Mouse (Mus musculus) hematopoietic multipotent progenitor cell, adult 10-12 weeks (in vitro differentiated cells): ENCODE measurements around the gene Cdt1. TPM values are rescaled to one million over a fixed set of nuclear protein-coding genes. Genes with fewer than 3 reads are reported as not detected.

Experiments
- polyA plus RNA-seq: library from polyadenylated mRNA; stranded (reverse); fragments of >175 nt; gene quantifications from 2 replicates; pipeline ENCODE4 v1.2.3, GENCODE M21; 2012; ENCODE audit warnings: low replicate concordance

The Cdt1 gene
- polyA plus RNA-seq = 160 and 221 TPM in 2 replicates

DNA sequence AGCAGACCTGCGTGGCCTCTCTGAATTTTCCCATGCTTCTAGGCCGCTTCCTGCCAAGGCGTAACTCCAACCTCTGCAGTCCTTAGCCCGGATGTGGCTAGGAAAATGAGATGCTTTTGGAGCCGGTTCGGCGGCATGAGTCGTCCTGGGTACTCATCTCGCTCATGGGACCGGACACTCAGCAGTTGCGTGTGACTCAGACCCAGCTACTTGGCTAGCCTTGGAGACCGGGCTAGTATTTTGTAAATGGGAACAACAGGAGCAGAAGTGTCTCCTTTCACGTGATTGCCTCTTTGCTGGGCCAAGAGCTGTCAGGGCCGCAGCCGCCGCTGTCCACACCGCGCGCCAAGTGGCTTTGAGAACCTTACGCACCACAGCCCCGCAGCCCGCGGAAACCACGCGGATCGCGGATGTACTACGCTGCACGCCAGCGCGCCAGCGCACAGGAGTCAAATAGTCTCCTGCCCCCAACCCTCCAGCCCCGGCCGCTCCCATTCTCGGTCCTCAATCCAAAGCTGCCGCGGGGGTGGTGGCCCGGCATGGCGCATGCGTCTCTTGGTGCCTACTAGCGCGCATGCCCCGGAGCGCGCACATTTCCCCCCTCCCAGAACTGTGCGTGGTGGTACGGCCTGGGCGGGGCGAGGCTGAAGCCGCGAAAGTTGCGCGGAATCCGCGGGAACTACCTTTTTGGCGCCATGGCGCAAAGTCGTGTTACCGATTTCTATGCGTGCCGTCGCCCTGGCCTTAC is at the start of gene Cdt1:
Gene Cdt1 (plus strand): TSS at position 655 of the 748 bp plus-strand sequence.

DNA sequence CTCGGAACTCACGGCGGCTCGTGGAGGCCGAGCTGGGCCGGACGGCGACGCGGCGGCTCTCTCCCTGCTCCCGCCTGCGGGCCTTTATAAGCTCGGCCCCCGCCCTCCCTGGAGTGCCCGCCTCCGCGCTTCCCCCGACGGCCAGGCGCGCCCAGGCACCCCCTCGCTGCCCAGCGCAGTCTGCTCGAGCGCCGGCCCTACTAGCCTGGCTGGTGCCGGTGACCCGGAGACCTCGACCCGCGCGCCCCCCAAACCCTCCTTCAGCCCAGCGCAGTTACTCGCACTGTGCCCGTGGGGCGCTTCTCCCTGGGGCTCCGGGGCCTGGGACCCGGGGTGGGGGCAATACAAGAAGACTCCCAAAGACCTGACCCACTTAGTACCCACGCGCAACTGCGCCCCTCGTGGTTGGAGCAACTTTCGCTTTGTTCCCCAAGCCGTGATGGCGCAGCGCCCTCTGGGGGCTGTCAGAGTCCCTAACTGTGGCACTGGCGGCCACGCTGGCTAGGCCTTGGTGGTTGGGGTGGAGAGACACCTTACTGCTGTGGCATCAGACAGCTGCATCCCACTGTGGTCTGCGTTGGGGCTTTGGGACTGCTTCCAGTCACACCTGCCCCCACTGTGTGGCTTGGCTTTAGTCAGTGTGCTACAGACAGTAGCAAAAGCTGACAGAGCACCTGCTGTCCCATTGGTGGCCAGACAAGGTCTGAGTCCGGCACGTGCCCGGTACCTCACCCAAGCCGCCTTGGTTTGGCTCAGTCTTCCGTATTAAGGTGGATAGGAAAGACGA is 16.4 kb upstream of the Cdt1 start, which contains the start of gene Piezo1:
Gene Piezo1 (minus strand): TSS at position 65 of the 787 bp plus-strand sequence.

DNA sequence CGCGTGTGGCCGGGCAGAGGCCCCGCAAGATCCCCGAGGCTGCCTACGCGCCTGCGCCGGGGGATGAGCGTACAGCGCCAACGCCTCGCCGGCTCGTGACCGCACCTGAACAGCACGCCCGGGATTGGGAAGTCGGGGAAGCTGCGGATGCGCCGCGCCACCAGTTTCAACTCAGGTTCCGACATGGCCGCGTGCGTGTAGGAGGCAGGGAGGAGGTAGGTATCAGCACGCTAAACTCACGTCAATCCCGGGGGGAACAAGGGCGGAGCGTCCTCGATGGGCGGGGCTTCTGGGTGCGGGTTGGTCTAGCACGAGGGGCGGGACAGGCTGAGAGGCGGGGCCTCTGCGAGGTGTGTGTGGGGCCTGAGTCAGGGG is 8.8 kb downstream of the Cdt1 start, which contains the start of gene Aprt:
Gene Aprt (minus strand): TSS at position 262 of the 375 bp plus-strand sequence.

DNA sequence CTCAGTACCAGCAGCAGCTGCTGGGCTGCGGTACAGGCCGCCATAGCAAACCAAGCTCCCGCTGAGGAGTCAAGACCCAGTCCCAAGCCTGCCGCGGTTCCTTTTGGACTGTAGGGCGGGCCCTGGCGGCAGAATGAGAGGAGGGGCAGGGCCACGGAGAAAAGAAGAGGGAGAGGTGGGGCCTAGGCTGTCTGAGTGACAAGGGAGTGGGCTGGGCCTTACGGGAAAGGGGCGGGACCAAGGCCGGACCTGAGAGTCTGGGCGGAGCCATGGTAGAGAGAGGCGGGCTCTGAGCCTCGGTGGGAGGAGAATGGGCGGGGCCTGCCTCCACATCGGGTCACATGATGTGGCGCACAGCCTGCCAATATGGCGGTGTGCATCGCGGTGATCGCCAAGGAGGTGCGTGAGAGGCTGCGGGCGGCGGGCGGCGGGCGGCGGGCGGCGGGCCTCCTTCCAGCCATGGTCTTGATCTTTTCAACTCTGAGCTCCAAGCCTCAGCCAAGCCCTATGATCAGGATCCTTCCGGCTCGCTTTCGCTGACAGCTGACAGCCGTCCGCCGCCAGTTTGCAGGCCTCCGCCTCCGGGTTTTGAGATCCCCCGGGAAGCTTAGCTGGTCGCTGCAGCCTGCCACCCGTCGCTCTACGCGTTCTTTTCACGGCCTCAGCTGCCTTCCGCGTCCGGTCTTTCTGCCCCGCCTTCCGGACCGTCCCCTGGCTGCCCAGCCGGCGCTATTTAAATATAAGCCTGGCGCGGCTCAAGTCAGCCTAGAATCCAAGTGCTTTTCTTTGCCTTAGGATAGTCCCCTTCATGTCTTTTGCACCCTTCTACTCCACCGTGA is 43.7 kb downstream of the Cdt1 start, which contains the start of the genes Galns and Trappc2l:
Gene Galns (minus strand): TSS at position 169 of the 839 bp plus-strand sequence.
Gene Trappc2l (plus strand): TSS at position 346 of the 839 bp plus-strand sequence.

DNA sequence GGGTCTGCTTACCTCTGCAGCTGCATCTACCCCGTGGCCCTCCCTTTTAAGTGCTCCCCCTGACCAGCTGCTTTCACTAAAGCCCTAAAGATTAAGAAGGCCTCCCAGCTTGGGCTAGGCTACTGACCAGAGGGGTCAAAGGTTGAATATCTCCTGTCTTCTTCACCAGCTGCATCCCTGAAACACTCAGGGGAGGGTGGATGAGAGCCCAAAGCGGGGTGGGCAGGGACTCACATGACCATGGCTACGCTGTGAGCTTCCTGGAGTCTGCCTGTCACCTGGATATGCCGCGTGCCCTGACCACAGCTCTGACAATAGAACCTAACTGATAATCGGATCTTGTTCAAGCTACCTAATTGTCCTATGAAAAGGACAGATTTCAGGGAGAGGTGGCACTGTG is 54.9 kb downstream of the Cdt1 start, which contains the start of gene Pabpn1l:
Gene Pabpn1l (minus strand): TSS at position 13 of the 400 bp plus-strand sequence.

Other genes starting within 250 kb of the Cdt1 start
- 0.11 TPM in 1 of 2 replicates, not detected in the other for gene Trhr2, start 207.3 kb upstream of the Cdt1 start, polyA plus RNA-seq
- 67.9 and 139 TPM in 2 replicates for gene Zc3h18, start 191.4 kb upstream of the Cdt1 start, polyA plus RNA-seq
- gene Il17c, start 146.0 kb upstream of the Cdt1 start, polyA plus RNA-seq = 0.18 TPM in 1 of 2 replicates, not detected in the other
- 1,078 and 1,667 TPM in 2 replicates for gene Cyba, start 135.1 kb upstream of the Cdt1 start, polyA plus RNA-seq
- gene Mvd, start 124.6 kb upstream of the Cdt1 start, polyA plus RNA-seq = 10.9 and 12.4 TPM in 2 replicates
- gene Snai3, start 107.3 kb upstream of the Cdt1 start, polyA plus RNA-seq = 2.2 and 3.4 TPM in 2 replicates
- gene Rnf166, start 92.0 kb upstream of the Cdt1 start, polyA plus RNA-seq = 79.8 and 83.9 TPM in 2 replicates
- 35.9 and 74.5 TPM in 2 replicates for gene Ctu2, start 91.9 kb upstream of the Cdt1 start, polyA plus RNA-seq
- gene Piezo1, start 16.7 kb upstream of the Cdt1 start, polyA plus RNA-seq = 38.4 and 54.7 TPM in 2 replicates
- gene Aprt, start 8.9 kb downstream of the Cdt1 start, polyA plus RNA-seq = 45.5 and 149 TPM in 2 replicates
- 7.5 and 18.4 TPM in 2 replicates for gene Galns, start 43.4 kb downstream of the Cdt1 start, polyA plus RNA-seq
- gene Trappc2l, start 43.6 kb downstream of the Cdt1 start, polyA plus RNA-seq = 1.1 and 5.3 TPM in 2 replicates
- gene Pabpn1l, start 54.7 kb downstream of the Cdt1 start, polyA plus RNA-seq = not detected in 2 replicates
- gene Cbfa2t3, start 131.1 kb downstream of the Cdt1 start, polyA plus RNA-seq = 104 and 278 TPM in 2 replicates
- 16.9 and 19.6 TPM in 2 replicates for gene Acsf3, start 207.5 kb downstream of the Cdt1 start, polyA plus RNA-seq